Mouse (Mus musculus): ENCODE measurements around the gene Flt3l. TPM values are rescaled to one million over a fixed set of nuclear protein-coding genes. Genes with fewer than 3 reads are reported as not detected.
"Not testable (repeated sequence)": the region's sequence is repeated elsewhere in the genome, so short reads cannot be mapped to it uniquely, and the experiment has no call there.

The Flt3l gene
- total and polyA plus RNA-seq, 2 experiments = 3.2 to 30.8 TPM

DNA sequence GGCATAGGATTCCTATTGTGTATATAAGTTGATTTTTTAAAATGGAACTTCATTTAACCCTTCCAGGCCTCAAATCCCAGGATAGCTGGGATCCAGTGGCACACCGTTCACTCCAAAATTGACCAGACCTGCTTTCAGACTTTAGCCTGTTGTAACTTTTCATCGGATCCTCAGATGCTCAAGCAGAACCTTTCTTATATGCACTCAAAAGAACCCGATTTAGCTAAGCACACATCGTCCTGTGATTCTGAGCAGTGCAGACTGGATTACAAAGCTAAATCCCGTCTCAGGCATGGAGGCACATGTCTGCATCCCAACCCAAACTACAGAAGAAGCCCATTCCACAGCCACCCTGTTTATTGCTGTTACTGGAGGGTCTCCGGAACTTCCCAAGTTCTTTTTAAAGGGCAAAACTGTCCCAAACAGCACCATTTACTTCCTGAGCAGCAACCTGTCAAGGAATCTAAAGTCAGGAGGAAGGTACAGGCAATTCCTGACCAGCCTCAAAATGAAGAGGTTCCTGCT, 8.5 kb downstream of the Flt3l start:
- H3K79me2 ChIP-seq (ENCODE audit: control insufficient read depth, insufficient read depth, low read length) = peaks cover 11% of the 10 kb centered on the region; the same call in 1 of the 2 replicates
- 1% methylated on average over 6 of the region's 6 CpGs for WGBS
- DNase-seq (ENCODE audit: extremely low read depth, low read depth, low spot score) = no peak
- TF ChIP-seq POLR2A (IDR thresholded peaks at IDR 0.05; ENCODE audit: extremely low read depth, insufficient read depth, low read length) (no peak), CTCF (IDR thresholded peaks at IDR 0.05; ENCODE audit: low read depth, low read length) (no peak)
- H3K4me1 ChIP-seq (ENCODE audit: control insufficient read depth, insufficient read depth, low read length) = peaks cover 38% of the 10 kb centered on the region
- H3K9ac ChIP-seq (ENCODE audit: low read depth, low read length) = peak overlapping the region; percentile 95
- H3K27ac ChIP-seq (replicated peaks; ENCODE audit: insufficient read depth, low read depth, low read length) = peak overlapping the region; percentile 83
- H3K4me3 ChIP-seq (ENCODE audit: insufficient read depth, low read depth, low read length) = peak overlapping the region; percentile 90
- H3K36me3 ChIP-seq (ENCODE audit: control insufficient read depth, insufficient read depth, low read length) = peaks cover 21% of the 10 kb centered on the region; the same call in 1 of the 2 replicates
- no peaks in the 10 kb centered on the region for H3K27me3 ChIP-seq (ENCODE audit: control insufficient read depth, insufficient read depth, low read length)

DNA sequence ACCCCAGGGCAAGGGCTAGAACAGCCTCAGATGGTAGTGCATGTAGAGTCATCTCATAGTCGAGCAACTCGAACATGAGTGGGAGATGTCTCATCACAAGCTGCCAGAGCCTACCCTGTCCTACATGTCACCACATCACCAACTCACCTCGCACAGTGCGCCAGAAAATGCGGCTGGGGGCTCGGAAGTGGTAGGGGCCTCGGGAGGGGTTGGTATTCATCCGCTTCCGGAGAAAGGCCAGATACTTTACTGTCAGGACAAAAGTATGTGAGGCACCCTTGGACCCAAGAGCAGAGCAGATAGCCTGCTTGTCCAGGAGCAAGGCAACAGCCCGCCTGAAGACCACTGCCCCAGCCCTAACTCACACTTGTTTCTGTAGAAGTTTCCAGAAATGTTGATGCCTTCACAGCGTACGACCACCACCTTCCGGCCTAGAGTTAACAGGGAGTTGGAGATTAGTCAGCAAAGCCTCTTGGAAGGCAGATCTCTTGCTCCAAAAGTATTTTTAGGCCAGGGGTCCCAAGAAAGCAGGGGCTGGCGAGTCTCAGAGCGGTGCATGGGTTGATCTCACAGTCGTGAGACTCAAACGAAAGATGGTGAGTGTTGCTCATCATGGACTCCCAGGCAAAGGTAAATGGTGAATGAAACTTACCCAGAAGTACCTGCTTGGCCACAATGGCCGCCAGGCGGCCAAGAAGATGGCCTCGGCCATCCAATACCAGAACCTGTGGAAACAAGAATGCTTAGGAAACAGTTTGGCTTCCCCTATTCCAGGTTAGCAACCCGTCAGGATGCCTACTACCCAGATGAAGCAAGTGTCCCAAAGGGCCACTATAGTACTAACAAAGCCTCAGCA, 9.2 kb downstream of the Flt3l start:
- WGBS = 31% methylated on average over 21 of the region's 21 CpGs
- H3K4me3 ChIP-seq (ENCODE audit: insufficient read depth, low read depth, low read length) = peak overlapping the region; percentile 90; the same call in 1 of the 2 replicates
- H3K4me1 ChIP-seq (ENCODE audit: control insufficient read depth, insufficient read depth, low read length) = peaks cover 41% of the 10 kb centered on the region
- TF ChIP-seq CTCF (IDR thresholded peaks at IDR 0.05; ENCODE audit: low read depth, low read length) = peak; percentile 11; the same call in 1 of the 2 replicates
- no peak for TF ChIP-seq POLR2A (IDR thresholded peaks at IDR 0.05; ENCODE audit: extremely low read depth, insufficient read depth, low read length)
- no peaks in the 10 kb centered on the region for H3K27me3 ChIP-seq (ENCODE audit: control insufficient read depth, insufficient read depth, low read length)
- H3K36me3 ChIP-seq (ENCODE audit: control insufficient read depth, insufficient read depth, low read length) = peaks cover 25% of the 10 kb centered on the region; the same call in 1 of the 2 replicates
- DNase-seq (ENCODE audit: extremely low read depth, low read depth, low spot score) = no peak
- peak overlapping the region; percentile 95 for H3K9ac ChIP-seq (ENCODE audit: low read depth, low read length)
- H3K27ac ChIP-seq (replicated peaks; ENCODE audit: insufficient read depth, low read depth, low read length) = peak overlapping the region; percentile 22; the same call in 1 of the 2 replicates
- H3K79me2 ChIP-seq (ENCODE audit: control insufficient read depth, insufficient read depth, low read length) = peaks cover 11% of the 10 kb centered on the region; the same call in 1 of the 2 replicates

DNA sequence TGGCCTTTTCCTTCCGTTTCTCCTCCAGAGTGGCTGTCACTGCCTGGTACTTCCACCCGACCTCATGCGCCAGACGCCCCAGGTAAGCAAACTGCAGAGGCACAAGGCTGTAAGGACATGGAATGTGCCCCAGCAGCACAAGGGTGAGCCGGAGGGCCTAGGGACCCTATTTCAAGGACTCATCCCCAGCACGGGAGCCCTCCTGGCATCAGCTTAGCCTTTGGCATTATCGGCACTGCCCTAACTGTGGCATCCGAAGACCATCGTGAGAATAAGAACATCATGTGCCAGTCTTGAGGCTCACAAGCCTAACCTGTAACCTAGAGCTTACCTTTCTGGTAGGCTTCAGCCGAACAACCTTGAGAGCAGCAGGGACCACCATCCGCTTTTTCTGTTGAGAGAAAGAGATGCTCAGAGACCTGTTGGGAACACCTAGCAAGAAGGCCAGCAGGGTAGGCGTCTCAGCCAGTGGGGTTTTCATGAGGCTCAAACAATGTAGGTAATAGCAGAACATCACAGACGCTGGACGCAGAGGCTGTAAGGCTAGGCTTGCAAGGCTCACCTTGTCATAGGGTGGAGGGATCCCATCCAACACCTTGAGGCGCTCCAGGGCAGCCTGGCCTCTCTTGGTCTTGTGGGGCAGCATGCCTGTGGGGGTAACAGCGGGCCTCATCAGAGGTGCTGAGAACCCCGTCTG, 9.9 kb downstream of the Flt3l start:
- Histone ChIP-seq H3K4me3 (ENCODE audit: insufficient read depth, low read depth, low read length) (no peak overlapping the region), H3K27ac (replicated peaks; ENCODE audit: insufficient read depth, low read depth, low read length) (no peak overlapping the region), H3K27me3 (ENCODE audit: control insufficient read depth, insufficient read depth, low read length) (no peaks in the 10 kb centered on the region), H3K4me1 (ENCODE audit: control insufficient read depth, insufficient read depth, low read length) (peaks cover 35% of the 10 kb centered on the region), H3K36me3 (ENCODE audit: control insufficient read depth, insufficient read depth, low read length) (peaks cover 29% of the 10 kb centered on the region; the same call in 1 of the 2 replicates), H3K9ac (ENCODE audit: low read depth, low read length) (peak overlapping the region; percentile 95), H3K79me2 (ENCODE audit: control insufficient read depth, insufficient read depth, low read length) (peaks cover 11% of the 10 kb centered on the region; the same call in 1 of the 2 replicates)
- TF ChIP-seq POLR2A (IDR thresholded peaks at IDR 0.05; ENCODE audit: extremely low read depth, insufficient read depth, low read length) = no peak
- no peak for TF ChIP-seq CTCF (IDR thresholded peaks at IDR 0.05; ENCODE audit: low read depth, low read length)
- DNase-seq (ENCODE audit: extremely low read depth, low read depth, low spot score) = no peak
- 78% methylated on average over 17 of the region's 17 CpGs for WGBS

DNA sequence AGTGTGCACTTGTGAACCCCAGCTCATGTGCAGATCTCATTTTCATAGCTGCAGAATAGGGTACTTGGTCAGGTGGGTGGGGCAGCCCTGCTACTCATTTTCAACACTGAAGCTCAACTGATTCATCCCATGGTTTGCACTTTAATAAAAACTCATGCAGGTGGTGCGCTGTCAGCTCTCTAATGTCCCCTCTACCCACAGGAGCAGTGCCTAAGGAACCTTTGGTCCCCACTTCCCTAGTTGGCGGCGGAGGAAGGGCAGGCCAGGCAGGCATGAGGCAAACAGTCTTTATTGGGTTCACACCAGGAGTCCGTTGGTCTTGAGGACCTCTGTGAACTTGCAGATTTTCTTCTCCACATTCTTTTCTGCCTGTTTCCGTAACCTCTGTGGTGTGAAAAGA, 10.6 kb downstream of the Flt3l start:
- 86% methylated on average over 5 of the region's 5 CpGs for WGBS
- Histone ChIP-seq H3K79me2 (ENCODE audit: control insufficient read depth, insufficient read depth, low read length) (peaks cover 11% of the 10 kb centered on the region; the same call in 1 of the 2 replicates), H3K36me3 (ENCODE audit: control insufficient read depth, insufficient read depth, low read length) (peaks cover 30% of the 10 kb centered on the region; the same call in 1 of the 2 replicates), H3K4me1 (ENCODE audit: control insufficient read depth, insufficient read depth, low read length) (peaks cover 31% of the 10 kb centered on the region)
- H3K27ac ChIP-seq (replicated peaks; ENCODE audit: insufficient read depth, low read depth, low read length); H3K27me3 ChIP-seq (ENCODE audit: control insufficient read depth, insufficient read depth, low read length); H3K9ac ChIP-seq (ENCODE audit: low read depth, low read length); DNase-seq (ENCODE audit: extremely low read depth, low read depth, low spot score); H3K4me3 ChIP-seq (ENCODE audit: insufficient read depth, low read depth, low read length): not testable (repeated sequence)

DNA sequence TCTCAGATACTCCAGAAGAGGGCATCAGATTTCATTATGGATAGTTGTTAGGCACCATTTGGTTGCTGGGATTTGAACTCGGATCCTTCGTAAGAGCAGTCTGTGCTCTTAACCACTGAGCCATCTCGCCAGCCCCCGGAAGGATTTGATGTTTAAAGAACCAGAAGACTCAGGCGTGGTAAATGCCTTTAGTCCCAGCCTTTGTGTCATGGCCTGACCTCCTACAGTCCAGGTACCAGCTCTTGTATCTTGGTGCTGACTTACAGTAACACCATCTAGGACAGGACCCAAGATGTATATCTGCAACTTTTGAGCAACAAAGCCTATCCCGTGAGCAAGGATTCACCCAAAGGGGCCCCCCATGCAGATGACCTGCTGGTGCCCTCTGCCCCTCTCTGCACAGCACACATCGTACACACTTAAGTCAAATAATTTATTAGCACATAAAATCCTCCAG, 11.1 kb downstream of the Flt3l start:
- TF ChIP-seq POLR2A (IDR thresholded peaks at IDR 0.05; ENCODE audit: extremely low read depth, insufficient read depth, low read length) (no peak), CTCF (IDR thresholded peaks at IDR 0.05; ENCODE audit: low read depth, low read length) (no peak)
- Histone ChIP-seq H3K4me3 (ENCODE audit: insufficient read depth, low read depth, low read length) (no peak overlapping the region), H3K27ac (replicated peaks; ENCODE audit: insufficient read depth, low read depth, low read length) (no peak overlapping the region; the same call in 1 of the 2 replicates), H3K36me3 (ENCODE audit: control insufficient read depth, insufficient read depth, low read length) (peaks cover 30% of the 10 kb centered on the region; the same call in 1 of the 2 replicates), H3K4me1 (ENCODE audit: control insufficient read depth, insufficient read depth, low read length) (peaks cover 30% of the 10 kb centered on the region), H3K27me3 (ENCODE audit: control insufficient read depth, insufficient read depth, low read length) (no peaks in the 10 kb centered on the region), H3K9ac (ENCODE audit: low read depth, low read length) (no peak overlapping the region), H3K79me2 (ENCODE audit: control insufficient read depth, insufficient read depth, low read length) (peaks cover 11% of the 10 kb centered on the region; the same call in 1 of the 2 replicates)
- DNase-seq (ENCODE audit: extremely low read depth, low read depth, low spot score) = peak; percentile 39
- WGBS = 60% methylated on average over 7 of the region's 7 CpGs

All from liver, adult 2 months (tissue).